Mouse (Mus musculus) cerebellum, postnatal 14 days (tissue): ENCODE measurements at regions not wholly inside any gene's neighbourhood (a gene's known extent, or its start where the extent isn't known, plus 50 kb on each side); places are given as distances from the start of the nearest gene placed in this dataset.

Source experiments
- DNase-seq, 2 experiments: peaks; one replicate each; pipeline ENCODE4 v3.0.0; 2021; ENCODE audit warnings: mixed read lengths in 2 of 2

- DNase-seq = no peak
These were observed 584.8 kb upstream of the C030005K15Rik start for GRCm38 (mm10) chr10:98311403-98311802.

GRCm38 (mm10) chr10:98318416-98318815, 591.9 kb upstream of the C030005K15Rik start:
- DNase-seq = no peak

- DNase-seq = peak; percentile 56 to 80
These were observed 590.4 kb upstream of the Atp2b1 start for GRCm38 (mm10) chr10:98323846-98324245.

GRCm38 (mm10) chr10:98324591-98324990, 589.6 kb upstream of the Atp2b1 start:
- no peak for DNase-seq

GRCm38 (mm10) chr10:98325720-98326119, 588.5 kb upstream of the Atp2b1 start:
- no peak for DNase-seq

GRCm38 (mm10) chr10:98332682-98333081, 581.5 kb upstream of the Atp2b1 start:
- DNase-seq = peak; percentile 8 to 46

- peak; percentile 76 to 81 for DNase-seq
These were observed 580.7 kb upstream of the Atp2b1 start for GRCm38 (mm10) chr10:98333411-98334067.

- DNase-seq = no peak
These were observed 570.4 kb upstream of the Atp2b1 start for GRCm38 (mm10) chr10:98343827-98344226.

- peak; percentile 73 for DNase-seq
These were observed 564.7 kb upstream of the Atp2b1 start for GRCm38 (mm10) chr10:98349466-98349865.

- no peak for DNase-seq
These were observed 563.8 kb upstream of the Atp2b1 start for GRCm38 (mm10) chr10:98350318-98350926.

- DNase-seq = no peak
These were observed 562.1 kb upstream of the Atp2b1 start for GRCm38 (mm10) chr10:98352061-98352460.

- no peak for DNase-seq
These were observed 559.7 kb upstream of the Atp2b1 start for GRCm38 (mm10) chr10:98354486-98354885.

GRCm38 (mm10) chr10:98364604-98365003, 549.6 kb upstream of the Atp2b1 start:
- no peak for DNase-seq

- DNase-seq = no peak
These were observed 541.6 kb upstream of the Atp2b1 start for GRCm38 (mm10) chr10:98372561-98372960.

- DNase-seq = no peak
These were observed 540.9 kb upstream of the Atp2b1 start for GRCm38 (mm10) chr10:98373314-98373713.

GRCm38 (mm10) chr10:98374684-98375083, 539.5 kb upstream of the Atp2b1 start:
- DNase-seq = no peak

GRCm38 (mm10) chr10:98388543-98388942, 525.7 kb upstream of the Atp2b1 start:
- no peak for DNase-seq

GRCm38 (mm10) chr10:98399864-98400263, 514.3 kb upstream of the Atp2b1 start:
- peak; percentile 9 to 10 for DNase-seq

GRCm38 (mm10) chr10:98417807-98418743, 496.1 kb upstream of the Atp2b1 start:
- DNase-seq = peak; percentile 13 to 15

- no peak for DNase-seq
These were observed 489.8 kb upstream of the Atp2b1 start for GRCm38 (mm10) chr10:98424450-98424849.

GRCm38 (mm10) chr10:98434974-98435373, 479.2 kb upstream of the Atp2b1 start:
- no peak for DNase-seq

GRCm38 (mm10) chr10:98461538-98461937, 452.7 kb upstream of the Atp2b1 start:
- no peak for DNase-seq

- DNase-seq = no peak
These were observed 439.6 kb upstream of the Atp2b1 start for GRCm38 (mm10) chr10:98474581-98474980.
